Mouse (Mus musculus) C2C12 (cell line): ENCODE results near the gene Olfr1023. TPM values are rescaled to one million over a fixed set of nuclear protein-coding genes. Genes with fewer than 3 reads are reported as not detected.

Experiments
- H3K27me3 ChIP-seq: one replicate; pipeline ENCODE4 v1.6.1; 2011; ENCODE audit not compliant: control insufficient read depth, insufficient read depth, insufficient read length
- H3K36me3 ChIP-seq: one replicate; pipeline ENCODE4 v1.6.1; 2011; ENCODE audit not compliant: control insufficient read depth, insufficient read depth
- H3K4me3 ChIP-seq: one replicate; pipeline ENCODE4 v1.5.1; 2011; ENCODE audit warnings: mild to moderate bottlenecking, control low read depth; ENCODE audit not compliant: poor library complexity, insufficient read depth, severe bottlenecking
- H3K79me2 ChIP-seq: one replicate; pipeline ENCODE4 v1.6.1; 2011; ENCODE audit not compliant: control insufficient read depth, insufficient read depth
- H3K79me3 ChIP-seq: one replicate; pipeline ENCODE4 v1.6.1; 2011; ENCODE audit warnings: low read depth, control low read depth
- H3ac ChIP-seq: one replicate; pipeline ENCODE3; 2011; ENCODE audit warnings: low read depth; ENCODE audit not compliant: control insufficient read depth, insufficient read length
- CEBPB ChIP-seq: IDR thresholded peaks from one replicate; pipeline ENCODE4 v1.6.1; 2011; ENCODE audit warnings: low read depth, mild to moderate bottlenecking, control low read depth, moderate library complexity
- CTCF ChIP-seq: IDR thresholded peaks from one replicate; pipeline ENCODE4 v1.5.1; 2011; ENCODE audit not compliant: control insufficient read depth, insufficient read depth, insufficient read length
- FOSL1 ChIP-seq: IDR thresholded peaks from one replicate; pipeline ENCODE4 v1.8.0; 2011; ENCODE audit warnings: mild to moderate bottlenecking, low read length; ENCODE audit not compliant: poor library complexity, insufficient read depth, severe bottlenecking
- MAX ChIP-seq: IDR thresholded peaks from one replicate; pipeline ENCODE4 v1.6.1; 2011; ENCODE audit warnings: mild to moderate bottlenecking, control low read depth
- MYOD1 ChIP-seq: IDR thresholded peaks from one replicate; pipeline ENCODE4 v1.6.1; 2011; ENCODE audit warnings: low read depth; ENCODE audit not compliant: control insufficient read depth, insufficient read length
- MYOG ChIP-seq: IDR thresholded peaks from one replicate; pipeline ENCODE4 v1.6.1; 2011; ENCODE audit not compliant: control insufficient read depth, insufficient read length; ENCODE audit errors: extremely low read depth
- USF1 ChIP-seq: IDR thresholded peaks from one replicate; pipeline ENCODE4 v1.6.1; 2011; ENCODE audit warnings: low read depth, mild to moderate bottlenecking, control low read depth, moderate library complexity
- polyA plus RNA-seq: library from polyadenylated mRNA; unstranded; fragments of >200 nt; fragmentation: generic; extraction: Trizol; gene quantifications from one replicate; pipeline ENCODE4 v1.2.1, GENCODE M21; 2012; ENCODE audit warnings: missing spikeins

Olfr1023 gene
- polyA plus RNA-seq, 1 experiment, result not detected

DNA sequence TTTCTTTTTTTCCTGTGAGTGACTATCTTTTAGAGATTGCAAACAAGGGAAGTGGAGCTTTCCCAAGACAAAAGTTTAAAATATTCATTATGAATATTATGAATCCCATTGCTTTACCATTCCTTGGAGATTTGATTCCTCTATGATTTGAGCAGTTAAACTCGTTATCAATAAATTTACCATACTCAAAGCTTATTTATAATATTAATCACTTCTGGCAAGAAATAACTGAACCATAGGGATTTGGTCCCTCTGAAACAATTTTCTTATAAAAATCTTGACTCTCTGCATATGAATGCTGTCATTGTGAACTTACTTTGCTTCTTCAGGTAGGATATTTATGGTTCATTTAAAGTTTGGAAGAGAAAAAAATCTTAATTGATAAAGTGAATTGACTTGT lies 29.5 kb downstream of the Olfr1023 start, which contains the start of gene Olfr1025-ps1:
Olfr1025-ps1 (plus strand) TSS at position 301 of the 400 bp plus-strand sequence.
- H3ac ChIP-seq, result no peak within 1 kb of the TSS
- H3K79me2 ChIP-seq, result no peaks in the 10 kb centered on the region
- H3K79me3 ChIP-seq, result no peaks in the 10 kb centered on the region
- no peaks in the 10 kb centered on the region for H3K27me3 ChIP-seq
- TF ChIP-seq MYOG (no peak), MYOD1 (no peak), CEBPB (no peak), CTCF (no peak), USF1 (no peak), MAX (no peak), FOSL1 (no peak)
- no peaks in the 10 kb centered on the region for H3K36me3 ChIP-seq
- no peak within 1 kb of the TSS for H3K4me3 ChIP-seq

DNA sequence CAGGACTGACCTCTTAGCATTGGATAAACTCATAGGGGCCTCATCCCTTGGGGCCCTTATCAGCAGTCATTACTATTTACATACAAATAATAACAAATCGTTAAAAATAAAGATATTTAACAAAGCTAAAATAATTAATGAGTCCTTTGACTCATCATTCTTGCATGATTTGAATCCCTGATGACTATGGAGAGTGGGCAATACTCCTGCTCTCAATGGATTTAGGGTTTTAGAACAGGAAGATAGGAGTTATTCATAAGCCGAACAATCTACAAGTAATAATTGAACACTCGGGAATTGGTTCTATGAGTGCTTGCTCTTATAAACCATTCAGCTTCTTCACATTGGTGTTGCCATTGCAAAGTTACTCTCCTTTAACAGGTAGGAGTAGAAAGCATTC lies 35.8 kb downstream of the Olfr1023 start, which contains the start of gene Olfr1026:
Olfr1026 (plus strand) TSS at position 301 of the 400 bp plus-strand sequence.
- Histone ChIP-seq H3K4me3 (no peak within 1 kb of the TSS), H3K36me3 (no peaks in the 10 kb centered on the region), H3K27me3 (no peaks in the 10 kb centered on the region), H3K79me3 (no peaks in the 10 kb centered on the region), H3K79me2 (no peaks in the 10 kb centered on the region), H3ac (no peak within 1 kb of the TSS)
- no peak for TF ChIP-seq CTCF
- TF ChIP-seq CEBPB, result no peak
- TF ChIP-seq MYOD1, result no peak
- no peak for TF ChIP-seq USF1

Other genes starting within 250 kb of the Olfr1023 start
- not detected for gene Olfr1002, start 234.9 kb upstream of the Olfr1023 start, polyA plus RNA-seq
- not detected for gene Olfr154, start 221.2 kb upstream of the Olfr1023 start, polyA plus RNA-seq
- gene Olfr1006, start 206.9 kb upstream of the Olfr1023 start, polyA plus RNA-seq, result not detected
- gene Olfr1008, start 196.2 kb upstream of the Olfr1023 start, polyA plus RNA-seq, result not detected
- not detected for gene Olfr1009, start 170.2 kb upstream of the Olfr1023 start, polyA plus RNA-seq
- gene Olfr1012, start 122.9 kb upstream of the Olfr1023 start, polyA plus RNA-seq, result not detected
- not detected for gene Olfr1013, start 118.5 kb upstream of the Olfr1023 start, polyA plus RNA-seq
- gene Olfr1014, start 112.9 kb upstream of the Olfr1023 start, polyA plus RNA-seq, result not detected
- gene Olfr1015, start 103.6 kb upstream of the Olfr1023 start, polyA plus RNA-seq, result not detected
- not detected for gene Olfr1016, start 83.1 kb upstream of the Olfr1023 start, polyA plus RNA-seq
- not detected for gene Olfr1018, start 67.2 kb upstream of the Olfr1023 start, polyA plus RNA-seq
- gene Olfr1019, start 40.2 kb upstream of the Olfr1023 start, polyA plus RNA-seq, result not detected
- gene Olfr1020, start 38.6 kb upstream of the Olfr1023 start, polyA plus RNA-seq, result not detected
- not detected for gene Olfr1022, start 17.0 kb upstream of the Olfr1023 start, polyA plus RNA-seq
- not detected for gene Olfr1024, start 19.4 kb downstream of the Olfr1023 start, polyA plus RNA-seq
- not detected for gene Olfr1025-ps1, start 29.6 kb downstream of the Olfr1023 start, polyA plus RNA-seq
- not detected for gene Olfr1026, start 35.9 kb downstream of the Olfr1023 start, polyA plus RNA-seq
- gene Olfr1028, start 64.8 kb downstream of the Olfr1023 start, polyA plus RNA-seq, result not detected
- gene Olfr1029, start 88.3 kb downstream of the Olfr1023 start, polyA plus RNA-seq, result not detected
- gene Olfr1030, start 93.6 kb downstream of the Olfr1023 start, polyA plus RNA-seq, result not detected
- not detected for gene Olfr1031, start 104.7 kb downstream of the Olfr1023 start, polyA plus RNA-seq
- not detected for gene Olfr1032, start 119.9 kb downstream of the Olfr1023 start, polyA plus RNA-seq
- gene Olfr1033, start 135.0 kb downstream of the Olfr1023 start, polyA plus RNA-seq, result not detected
- gene Olfr1034, start 160.2 kb downstream of the Olfr1023 start, polyA plus RNA-seq, result not detected
- gene Olfr1036, start 188.4 kb downstream of the Olfr1023 start, polyA plus RNA-seq, result not detected
- gene Olfr1037, start 201.7 kb downstream of the Olfr1023 start, polyA plus RNA-seq, result not detected